Mouse (Mus musculus): ENCODE data around the gene 2310034C09Rik. TPM values are rescaled to one million over a fixed set of nuclear protein-coding genes. Genes with fewer than 3 reads are reported as not detected.
"Not testable (repeated sequence)": the region's sequence is repeated elsewhere in the genome, so short reads cannot be mapped to it uniquely, and the experiment has no call there.

Gene 2310034C09Rik
- polyA plus RNA-seq, 1 experiment from 2014 or later, result not detected

DNA sequence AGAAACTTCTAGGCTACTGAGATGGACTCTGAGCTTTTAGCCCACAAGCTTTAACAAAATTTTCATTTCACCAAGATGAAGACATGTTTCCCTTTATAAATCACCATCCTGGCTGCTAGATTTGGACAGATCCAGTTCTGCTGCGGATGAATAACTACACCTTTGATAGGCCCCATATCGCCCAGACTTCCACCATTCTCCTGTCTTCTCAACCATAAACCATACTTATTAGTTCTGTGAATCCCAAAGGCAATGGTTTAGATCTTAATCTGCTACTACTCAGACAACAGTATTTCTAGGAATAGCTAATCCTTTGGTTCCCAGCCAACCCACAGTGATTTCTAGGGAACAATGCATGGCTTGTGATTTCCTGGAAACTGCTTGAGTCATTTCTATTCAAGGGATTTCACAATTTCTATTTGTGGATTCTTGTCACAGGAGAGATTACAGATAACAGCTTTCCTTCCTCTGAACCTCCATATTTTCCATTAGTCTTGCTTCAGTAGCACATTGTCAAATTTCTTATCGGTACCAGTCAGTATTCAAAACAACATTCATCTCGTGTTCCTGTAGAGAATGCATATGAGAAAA, 13.8 kb upstream of the 2310034C09Rik start:
- Histone ChIP-seq H3K4me3 (replicated peaks; ENCODE audit: low read depth, low read length) (no peak overlapping the region), H3K27me3 (ENCODE audit: insufficient read depth, low read length) (no peaks in the 10 kb centered on the region), H3K9me3 (replicated peaks; ENCODE audit: low read length) (no peaks in the 10 kb centered on the region), H3K4me1 (replicated peaks; ENCODE audit: insufficient read depth, low read length) (no peaks in the 10 kb centered on the region), H3K9ac (ENCODE audit: low read depth, low read length) (no peak overlapping the region), H3K4me2 (ENCODE audit: low read length) (no peak overlapping the region), H3K36me3 (ENCODE audit: insufficient read depth, low read length) (no peaks in the 10 kb centered on the region), H3K27ac (no peak overlapping the region)
- TF ChIP-seq CTCF (IDR thresholded peaks at IDR 0.05; ENCODE audit: low read depth), result no peak
- ATAC-seq (replicated peaks; ENCODE audit: low FRiP score, low read depth) (no peak), DNase-seq (ENCODE audit: low spot score) (peak; percentile 46)
- WGBS, result 47% methylated on average over 4 of the region's 4 CpGs

DNA sequence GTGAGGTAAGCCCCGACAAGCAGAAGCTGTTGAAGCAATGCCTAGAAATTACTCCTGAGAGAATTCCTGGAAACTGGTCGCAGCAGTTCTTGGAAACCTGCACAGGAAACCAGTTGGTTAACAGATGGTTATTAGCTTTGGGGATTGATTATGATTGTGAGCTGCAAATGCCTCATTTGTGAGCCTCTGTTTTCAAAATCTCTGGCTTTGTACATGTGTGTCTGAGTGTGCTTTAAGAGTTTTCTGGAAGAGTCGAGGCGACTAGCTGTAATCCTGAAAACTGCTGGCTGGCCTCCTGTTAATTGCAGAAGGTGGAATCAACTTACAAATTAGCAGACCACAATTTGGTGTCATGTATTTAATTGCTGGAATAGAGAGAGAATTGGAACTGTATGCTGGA, 10.7 kb upstream of the 2310034C09Rik start:
- no peak overlapping the region for H3K4me2 ChIP-seq (ENCODE audit: low read length)
- H3K36me3 ChIP-seq (ENCODE audit: insufficient read depth, low read length), result no peaks in the 10 kb centered on the region
- H3K9ac ChIP-seq (ENCODE audit: low read depth, low read length), result no peak overlapping the region
- no peaks in the 10 kb centered on the region for H3K27me3 ChIP-seq (ENCODE audit: insufficient read depth, low read length)
- H3K4me3 ChIP-seq (replicated peaks; ENCODE audit: low read depth, low read length), result no peak overlapping the region
- no peak overlapping the region for H3K27ac ChIP-seq
- ATAC-seq (replicated peaks; ENCODE audit: low FRiP score, low read depth) (no peak), DNase-seq (ENCODE audit: low spot score) (no peak)
- no peaks in the 10 kb centered on the region for H3K9me3 ChIP-seq (replicated peaks; ENCODE audit: low read length)
- 57% methylated on average over 4 of the region's 4 CpGs for WGBS
- no peak for TF ChIP-seq CTCF (IDR thresholded peaks at IDR 0.05; ENCODE audit: low read depth)
- H3K4me1 ChIP-seq (replicated peaks; ENCODE audit: insufficient read depth, low read length), result no peaks in the 10 kb centered on the region

DNA sequence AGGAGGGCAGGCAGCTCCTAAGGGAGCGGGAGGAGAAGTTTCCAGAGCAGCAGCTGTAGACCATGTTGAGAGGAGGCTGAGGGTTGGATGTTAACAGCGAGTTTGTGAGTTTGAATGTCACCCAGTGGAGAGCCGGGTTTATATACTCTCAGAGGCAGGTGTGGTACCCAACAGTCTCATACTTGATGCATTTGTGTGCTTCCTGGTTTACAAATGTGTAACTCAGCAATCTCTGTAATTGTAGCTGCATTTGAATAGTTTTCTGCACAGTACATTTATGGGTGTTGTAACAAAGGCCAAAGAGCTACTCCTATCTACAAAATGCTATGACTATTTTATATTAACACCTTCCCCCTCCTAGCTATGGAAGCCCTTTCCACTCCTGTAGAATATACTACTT, 7.1 kb upstream of the 2310034C09Rik start, which contains the start of gene Krtap13:
TSS of gene Krtap13 (minus strand) at position 101 of the 400 bp plus-strand sequence.
- WGBS, result 94% methylated on average over 3 of the region's 3 CpGs
- H3K9me3 ChIP-seq (replicated peaks; ENCODE audit: low read length); DNase-seq (ENCODE audit: low spot score); H3K27me3 ChIP-seq (ENCODE audit: insufficient read depth, low read length); H3K27ac ChIP-seq; H3K4me2 ChIP-seq (ENCODE audit: low read length); H3K4me3 ChIP-seq (replicated peaks; ENCODE audit: low read depth, low read length); H3K4me1 ChIP-seq (replicated peaks; ENCODE audit: insufficient read depth, low read length); H3K36me3 ChIP-seq (ENCODE audit: insufficient read depth, low read length); H3K9ac ChIP-seq (ENCODE audit: low read depth, low read length); ATAC-seq (replicated peaks; ENCODE audit: low FRiP score, low read depth): not testable (repeated sequence)

DNA sequence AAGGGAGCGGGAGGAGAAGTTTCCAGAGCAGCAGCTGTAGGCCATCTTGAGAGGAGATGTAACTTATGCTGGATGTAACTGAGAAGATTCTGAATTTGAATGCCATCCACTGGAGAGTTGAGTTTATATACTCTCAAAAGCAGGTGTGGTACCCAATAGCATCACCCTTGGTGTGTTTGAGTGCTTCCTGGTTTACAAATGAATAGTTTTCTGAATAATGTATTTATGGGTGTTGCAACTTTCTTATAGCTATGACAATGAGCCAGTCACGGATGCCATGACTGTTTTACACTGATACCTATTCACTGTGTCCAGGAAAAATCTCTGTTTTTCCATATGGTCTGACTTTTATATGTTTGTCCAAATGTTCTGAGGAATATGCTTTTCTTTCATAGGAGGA, 15.5 kb downstream of the 2310034C09Rik start, which contains the start of gene 2310057N15Rik:
TSS of gene 2310057N15Rik (minus strand) at position 101 of the 400 bp plus-strand sequence.
- no peak for TF ChIP-seq CTCF (IDR thresholded peaks at IDR 0.05; ENCODE audit: low read depth)
- ATAC-seq (replicated peaks; ENCODE audit: low FRiP score, low read depth), result no peak
- Histone ChIP-seq H3K27me3 (ENCODE audit: insufficient read depth, low read length) (no peaks in the 10 kb centered on the region), H3K36me3 (ENCODE audit: insufficient read depth, low read length) (no peaks in the 10 kb centered on the region), H3K27ac (no peak within 1 kb of the TSS), H3K4me1 (replicated peaks; ENCODE audit: insufficient read depth, low read length) (no peaks in the 10 kb centered on the region), H3K4me3 (replicated peaks; ENCODE audit: low read depth, low read length) (no peak within 1 kb of the TSS), H3K9me3 (replicated peaks; ENCODE audit: low read length) (no peaks in the 10 kb centered on the region), H3K9ac (ENCODE audit: low read depth, low read length) (no peak within 1 kb of the TSS), H3K4me2 (ENCODE audit: low read length) (no peak within 1 kb of the TSS)
- DNase-seq (ENCODE audit: low spot score), result no peak
- WGBS, result 90% methylated on average over 2 of the region's 2 CpGs

DNA sequence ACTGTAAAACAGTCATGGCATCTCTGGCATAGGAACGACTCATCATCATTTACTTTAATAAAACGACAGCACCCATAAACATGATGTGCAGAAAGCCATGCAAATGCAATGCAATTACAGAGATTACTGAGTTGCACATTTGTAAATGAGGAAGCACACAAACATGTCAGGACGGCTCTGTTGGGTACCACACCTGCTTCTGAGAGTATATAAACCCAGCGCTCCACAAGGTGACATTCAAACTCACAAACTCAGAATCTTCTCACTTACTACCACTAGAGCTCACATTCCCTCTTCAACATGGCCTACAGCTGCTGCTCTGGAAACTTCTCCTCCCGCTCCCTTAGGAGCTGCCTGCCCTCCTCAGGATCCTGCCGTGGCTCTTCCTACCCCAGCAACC, 18.9 kb downstream of the 2310034C09Rik start, which contains the start of gene Gm5965:
TSS of gene Gm5965 (plus strand) at position 301 of the 400 bp plus-strand sequence.
- no peak within 1 kb of the TSS for H3K4me2 ChIP-seq (ENCODE audit: low read length)
- no peak for DNase-seq (ENCODE audit: low spot score)
- no peaks in the 10 kb centered on the region for H3K36me3 ChIP-seq (ENCODE audit: insufficient read depth, low read length)
- H3K9ac ChIP-seq (ENCODE audit: low read depth, low read length), result no peak within 1 kb of the TSS
- H3K27ac ChIP-seq, result no peak within 1 kb of the TSS
- no peaks in the 10 kb centered on the region for H3K27me3 ChIP-seq (ENCODE audit: insufficient read depth, low read length)
- TF ChIP-seq CTCF (IDR thresholded peaks at IDR 0.05; ENCODE audit: low read depth), result no peak
- 82% methylated on average over 5 of the region's 6 CpGs for WGBS
- ATAC-seq (replicated peaks; ENCODE audit: low FRiP score, low read depth), result no peak
- H3K9me3 ChIP-seq (replicated peaks; ENCODE audit: low read length), result no peaks in the 10 kb centered on the region
- no peaks in the 10 kb centered on the region for H3K4me1 ChIP-seq (replicated peaks; ENCODE audit: insufficient read depth, low read length)
- H3K4me3 ChIP-seq (replicated peaks; ENCODE audit: low read depth, low read length), result no peak within 1 kb of the TSS

DNA sequence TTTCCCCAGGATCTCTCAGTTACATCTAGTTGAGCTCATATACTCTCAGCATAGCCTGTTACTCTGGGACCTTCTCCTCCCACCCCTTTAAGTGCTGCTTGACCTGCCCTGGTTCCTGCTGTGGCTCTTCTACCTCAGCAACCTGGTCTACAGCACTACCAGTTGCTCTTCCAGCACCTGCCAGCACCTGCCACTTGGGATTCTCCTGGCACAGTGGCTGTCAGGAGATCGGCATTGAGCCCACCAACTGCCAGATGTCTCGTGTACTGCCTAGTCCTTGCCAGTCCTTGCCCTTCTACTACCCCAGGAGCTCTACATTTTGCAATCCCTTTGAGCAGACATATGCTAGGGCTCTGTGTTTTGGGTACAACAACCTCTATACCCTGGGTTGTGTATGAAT, 28.1 kb downstream of the 2310034C09Rik start:
- 82% methylated on average over 2 of the region's 2 CpGs for WGBS
- DNase-seq (ENCODE audit: low spot score), result no peak
- H3K9ac ChIP-seq (ENCODE audit: low read depth, low read length), result no peak overlapping the region

More for the DNA sequence above, 28.1 kb downstream of the 2310034C09Rik start:
- ATAC-seq (replicated peaks; ENCODE audit: low FRiP score, low read depth), result no peak
- Histone ChIP-seq H3K4me2 (ENCODE audit: low read length) (no peak overlapping the region), H3K27me3 (ENCODE audit: insufficient read depth, low read length) (no peaks in the 10 kb centered on the region), H3K4me3 (replicated peaks; ENCODE audit: low read depth, low read length) (no peak overlapping the region), H3K9me3 (replicated peaks; ENCODE audit: low read length) (no peaks in the 10 kb centered on the region), H3K27ac (no peak overlapping the region), H3K36me3 (ENCODE audit: insufficient read depth, low read length) (no peaks in the 10 kb centered on the region), H3K4me1 (replicated peaks; ENCODE audit: insufficient read depth, low read length) (no peaks in the 10 kb centered on the region)
- TF ChIP-seq CTCF (IDR thresholded peaks at IDR 0.05; ENCODE audit: low read depth), result no peak

Other genes with a start within 250 kb of the 2310034C09Rik start
- gene Cldn8, start 195.7 kb upstream of the 2310034C09Rik start, polyA plus RNA-seq (2015; fragmentation: Nextera tagmentation; extraction: Ambion mirVana), result 210 and 219 TPM in 2 replicates
- not detected in 2 replicates for gene Krtap24-1, start 146.6 kb upstream of the 2310034C09Rik start, polyA plus RNA-seq (2015; fragmentation: Nextera tagmentation; extraction: Ambion mirVana)
- not detected in 2 replicates for gene 2310079G19Rik, start 131.2 kb upstream of the 2310034C09Rik start, polyA plus RNA-seq (2015; fragmentation: Nextera tagmentation; extraction: Ambion mirVana)
- gene Krtap26-1, start 111.1 kb upstream of the 2310034C09Rik start, polyA plus RNA-seq (2015; fragmentation: Nextera tagmentation; extraction: Ambion mirVana), result not detected in 2 replicates
- not detected in 2 replicates for gene Krtap27-1, start 87.2 kb upstream of the 2310034C09Rik start, polyA plus RNA-seq (2015; fragmentation: Nextera tagmentation; extraction: Ambion mirVana)
- not detected in 2 replicates for gene 2310061N02Rik, start 50.9 kb upstream of the 2310034C09Rik start, polyA plus RNA-seq (2015; fragmentation: Nextera tagmentation; extraction: Ambion mirVana)
- gene Krtap13-1, start 30.0 kb upstream of the 2310034C09Rik start, polyA plus RNA-seq (2015; fragmentation: Nextera tagmentation; extraction: Ambion mirVana), result not detected in 2 replicates
- not detected in 2 replicates for gene Krtap13, start 7.2 kb upstream of the 2310034C09Rik start, polyA plus RNA-seq (2015; fragmentation: Nextera tagmentation; extraction: Ambion mirVana)
- gene 2310057N15Rik, start 15.4 kb downstream of the 2310034C09Rik start, polyA plus RNA-seq (2015; fragmentation: Nextera tagmentation; extraction: Ambion mirVana), result not detected in 2 replicates
- gene Gm5965, start 19.0 kb downstream of the 2310034C09Rik start, polyA plus RNA-seq (2015; fragmentation: Nextera tagmentation; extraction: Ambion mirVana), result not detected in 2 replicates
- not detected in 2 replicates for gene Gm20741, start 53.4 kb downstream of the 2310034C09Rik start, polyA plus RNA-seq (2015; fragmentation: Nextera tagmentation; extraction: Ambion mirVana)
- gene Krtap15, start 61.4 kb downstream of the 2310034C09Rik start, polyA plus RNA-seq (2015; fragmentation: Nextera tagmentation; extraction: Ambion mirVana), result not detected in 2 replicates
- gene Krtap14, start 67.3 kb downstream of the 2310034C09Rik start, polyA plus RNA-seq (2015; fragmentation: Nextera tagmentation; extraction: Ambion mirVana), result not detected in 2 replicates
- gene Krtap19-1, start 110.6 kb downstream of the 2310034C09Rik start, polyA plus RNA-seq (2015; fragmentation: Nextera tagmentation; extraction: Ambion mirVana), result not detected in 2 replicates
- not detected in 2 replicates for gene Krtap19-2, start 115.4 kb downstream of the 2310034C09Rik start, polyA plus RNA-seq (2015; fragmentation: Nextera tagmentation; extraction: Ambion mirVana)
- not detected in 2 replicates for gene Krtap19-3, start 119.2 kb downstream of the 2310034C09Rik start, polyA plus RNA-seq (2015; fragmentation: Nextera tagmentation; extraction: Ambion mirVana)
- not detected in 2 replicates for gene Krtap19-4, start 126.2 kb downstream of the 2310034C09Rik start, polyA plus RNA-seq (2015; fragmentation: Nextera tagmentation; extraction: Ambion mirVana)
- gene Krtap19-5, start 137.6 kb downstream of the 2310034C09Rik start, polyA plus RNA-seq (2015; fragmentation: Nextera tagmentation; extraction: Ambion mirVana), result not detected in 2 replicates
- not detected in 2 replicates for gene Krtap19-9b, start 173.4 kb downstream of the 2310034C09Rik start, polyA plus RNA-seq (2015; fragmentation: Nextera tagmentation; extraction: Ambion mirVana)
- gene Krtap16-3, start 204.0 kb downstream of the 2310034C09Rik start, polyA plus RNA-seq (2015; fragmentation: Nextera tagmentation; extraction: Ambion mirVana), result not detected in 2 replicates